Mouse (Mus musculus) heart, postnatal 0 days (tissue): Measurements from ENCODE around the gene Sds. TPM values are rescaled to one million over a fixed set of nuclear protein-coding genes. Genes with fewer than 3 reads are reported as not detected.

Experiments
- ATAC-seq: fragments of 200-750 bp; cut with Nextera tagmentation; 2 replicates; pipeline ENCODE4 v1.8.0; 2017; ENCODE audit warnings: low read depth, moderate number of reproducible peaks, moderate library complexity; ENCODE audit not compliant: insufficient read depth
- DNase-seq: peaks from one replicate; pipeline ENCODE4 v3.0.0-alpha.2; 2016; ENCODE audit warnings: low spot score
- H3K27ac ChIP-seq: fragments of 300-500 bp; sonication (generic); 2 replicates; pipeline ENCODE4 v1.5.1; 2014; ENCODE audit warnings: low read depth, mild to moderate bottlenecking
- H3K27me3 ChIP-seq: fragments of 300-500 bp; sonication (generic); 2 replicates; pipeline ENCODE4 v1.6.1; 2014; ENCODE audit warnings: low read length, mixed read lengths; ENCODE audit not compliant: control insufficient read depth, insufficient read depth
- H3K36me3 ChIP-seq: fragments of 300-500 bp; sonication (generic); replicated peaks from 2 replicates; pipeline ENCODE4 v1.6.1; 2014; ENCODE audit warnings: low read length, mixed read lengths; ENCODE audit not compliant: control insufficient read depth, insufficient read depth
- H3K4me1 ChIP-seq: fragments of 300-500 bp; sonication (generic); 2 replicates; pipeline ENCODE4 v1.6.1; 2014; ENCODE audit warnings: antibody characterized with exemption; ENCODE audit not compliant: control insufficient read depth, insufficient read depth
- H3K4me2 ChIP-seq: fragments of 300-500 bp; sonication (generic); 2 replicates; pipeline ENCODE4 v1.6.1; 2014; ENCODE audit warnings: low read depth, mild to moderate bottlenecking, low read length, moderate library complexity
- H3K4me3 ChIP-seq: fragments of 300-500 bp; sonication (generic); 2 replicates; pipeline ENCODE4 v1.5.1; 2014; ENCODE audit warnings: low read depth, low read length
- H3K9ac ChIP-seq: fragments of 300-500 bp; sonication (generic); replicated peaks from 2 replicates; pipeline ENCODE4 v1.6.1; 2014; ENCODE audit warnings: low read depth, low read length, mixed read lengths
- H3K9me3 ChIP-seq: fragments of 300-500 bp; sonication (generic); replicated peaks from 2 replicates; pipeline ENCODE4 v1.6.1; 2016; ENCODE audit warnings: low read length; ENCODE audit not compliant: control insufficient read depth
- CTCF ChIP-seq: IDR thresholded peaks from 2 replicates; pipeline ENCODE4 v1.5.1; 2016; ENCODE audit warnings: antibody characterized with exemption, control low read depth, low read depth
- EP300 ChIP-seq: IDR thresholded peaks from 2 replicates; pipeline ENCODE4 v1.6.1; 2016; ENCODE audit warnings: antibody characterized with exemption, low read depth
- WGBS: fragments of 180-500 bp; shearing (Covaris S2); extraction: QIAGEN DNeasy Blood & Tissue Kit; methylation state at CpG from one replicate; pipeline ENCODE4 v1.1.7; 2014; 5-methylcytosine and 5-hydroxymethylcytosine counted together
- polyA plus RNA-seq: library from polyadenylated mRNA; unstranded; fragments of >200 nt; fragmentation: Nextera tagmentation; extraction: Ambion mirVana; gene quantifications from 2 replicates; pipeline ENCODE4 v1.2.1, GENCODE M21; 2015
- total RNA-seq: library from RNA; depleted of rRNA; stranded (reverse); fragments of >200 nt; gene quantifications from 2 replicates; pipeline ENCODE4 v1.2.3, GENCODE M21; 2014; ENCODE audit warnings: low replicate concordance

The Sds gene
- total and polyA plus RNA-seq, 2 experiments from 2014 or later, result not detected

GRCm38 (mm10) chr5:120431001-120431583 is 45.2 kb upstream of the Sds start:
- 2% methylated on average over 30 of the region's 30 CpGs for WGBS

GRCm38 (mm10) chr5:120431649-120432485 is 44.5 kb upstream of the Sds start, which contains the start of gene Lhx5:
Lhx5 (plus strand) TSS chr5:120431699.
- DNase-seq (no peak), ATAC-seq (no peak)
- H3K27me3 ChIP-seq, result peaks cover 98% of the 10 kb centered on the region
- TF ChIP-seq CTCF (no peak), EP300 (no peak)
- no peak within 1 kb of the TSS for H3K27ac ChIP-seq
- no peak within 1 kb of the TSS for H3K4me2 ChIP-seq
- H3K4me1 ChIP-seq, result peaks cover 4% of the 10 kb centered on the region; the same call in 1 of the 2 replicates
- WGBS, result 1% methylated on average over 69 of the region's 69 CpGs
- no peak within 1 kb of the TSS for H3K4me3 ChIP-seq
- H3K9me3 ChIP-seq, result no peaks in the 10 kb centered on the region
- no peaks in the 10 kb centered on the region for H3K36me3 ChIP-seq
- no peak within 1 kb of the TSS for H3K9ac ChIP-seq

More at GRCm38 (mm10) chr5:120431001-120431583, 45.2 kb upstream of the Sds start:
- no peak overlapping the region for H3K27ac ChIP-seq
- H3K9ac ChIP-seq, result no peak overlapping the region
- ATAC-seq (no peak), DNase-seq (no peak)
- no peaks in the 10 kb centered on the region for H3K36me3 ChIP-seq
- H3K4me1 ChIP-seq, result peaks cover 3% of the 10 kb centered on the region; the same call in 1 of the 2 replicates
- TF ChIP-seq EP300, result no peak
- no peak for TF ChIP-seq CTCF
- H3K9me3 ChIP-seq, result no peaks in the 10 kb centered on the region
- H3K27me3 ChIP-seq, result peaks cover 98% of the 10 kb centered on the region
- H3K4me3 ChIP-seq, result no peak overlapping the region
- no peak overlapping the region for H3K4me2 ChIP-seq

- DNase-seq, result no peak
- no peak overlapping the region for H3K9ac ChIP-seq
- H3K4me1 ChIP-seq, result peaks cover 4% of the 10 kb centered on the region; the same call in 1 of the 2 replicates
- H3K4me3 ChIP-seq, result no peak overlapping the region
- H3K9me3 ChIP-seq, result no peaks in the 10 kb centered on the region
- H3K4me2 ChIP-seq, result no peak overlapping the region
- ATAC-seq, result no peak
- H3K27ac ChIP-seq, result no peak overlapping the region
- no peak for TF ChIP-seq EP300
- TF ChIP-seq CTCF, result no peak
- 2% methylated on average over 9 of the region's 9 CpGs for WGBS
- H3K36me3 ChIP-seq, result no peaks in the 10 kb centered on the region
- H3K27me3 ChIP-seq, result peaks cover 98% of the 10 kb centered on the region
Measured at GRCm38 (mm10) chr5:120432486-120433015, 43.8 kb upstream of the Sds start.

- Histone ChIP-seq H3K27me3 (peaks cover 98% of the 10 kb centered on the region), H3K9ac (no peak overlapping the region), H3K9me3 (no peaks in the 10 kb centered on the region), H3K4me1 (peaks cover 4% of the 10 kb centered on the region; the same call in 1 of the 2 replicates), H3K4me3 (no peak overlapping the region), H3K27ac (no peak overlapping the region), H3K4me2 (no peak overlapping the region), H3K36me3 (no peaks in the 10 kb centered on the region)
- WGBS, result 5% methylated on average over 13 of the region's 13 CpGs
- no peak for TF ChIP-seq CTCF
- TF ChIP-seq EP300, result no peak
- no peak for DNase-seq
- no peak for ATAC-seq
Measured at GRCm38 (mm10) chr5:120433135-120433760, 43.1 kb upstream of the Sds start.

GRCm38 (mm10) chr5:120434231-120434735 is 42.0 kb upstream of the Sds start:
- H3K9ac ChIP-seq, result no peak overlapping the region
- no peak for ATAC-seq
- 2% methylated on average over 21 of the region's 21 CpGs for WGBS
- no peaks in the 10 kb centered on the region for H3K9me3 ChIP-seq
- no peak for DNase-seq
- no peak overlapping the region for H3K4me2 ChIP-seq
- H3K36me3 ChIP-seq, result no peaks in the 10 kb centered on the region
- H3K27me3 ChIP-seq, result peaks cover 99% of the 10 kb centered on the region
- no peak overlapping the region for H3K4me3 ChIP-seq
- H3K27ac ChIP-seq, result no peak overlapping the region
- no peak for TF ChIP-seq EP300
- no peak for TF ChIP-seq CTCF
- peaks cover 4% of the 10 kb centered on the region; the same call in 1 of the 2 replicates for H3K4me1 ChIP-seq
